Mouse (Mus musculus) left cerebral cortex, postnatal 10 days (tissue): ENCODE measurements around the gene S100b. TPM values are rescaled to one million over a fixed set of nuclear protein-coding genes. Genes with fewer than 3 reads are reported as not detected.

Source experiments
- DNase-seq, 2 experiments: peaks; one replicate each; pipeline ENCODE4 v3.0.0; 2021 to 2022; ENCODE audit warnings: low spot score in 2 of 2, mixed read lengths in 1 of 2; ENCODE audit errors: extremely low spot score in 1 of 2
- intact Hi-C: fragments of 180-260 bp; cut with DNase I; formaldehyde crosslinking; loops from one replicate; pipeline ENCODE4 v1.15.1; 2025
- microRNA-seq: library from miRNA; unstranded; fragments of <30 nt; microRNA quantifications from one replicate; pipeline ENCODE4 v1.2.0, GENCODE M21; 2022
- total RNA-seq, 2 experiments: library from RNA; stranded (reverse); gene quantifications; 2 replicates each; pipeline ENCODE4 v1.2.3; 2021

Gene S100b
- total RNA-seq, 2 experiments from 2014 or later: 39.4 to 46.9 TPM

- intact Hi-C loops: no loop called here
- peak in 1 of 2 experiments; percentile 61 for DNase-seq
Observed at GRCm38 (mm10) chr10:76257719-76258390, 4.2 kb downstream of the S100b start.

GRCm38 (mm10) chr10:76259566-76260232 lies 6.0 kb downstream of the S100b start:
- DNase-seq: no peak
- intact Hi-C loops: no loop called here

- DNase-seq: no peak
- intact Hi-C loops: no loop called here
Observed at GRCm38 (mm10) chr10:76260358-76261059, 6.9 kb downstream of the S100b start.

- intact Hi-C loops: no loop called here
- DNase-seq: no peak
Observed at GRCm38 (mm10) chr10:76261447-76261846, 7.8 kb downstream of the S100b start.

GRCm38 (mm10) chr10:76262431-76262830 lies 8.8 kb downstream of the S100b start:
- no peak for DNase-seq
- intact Hi-C loops: no loop called here

GRCm38 (mm10) chr10:76271238-76271637 lies 17.6 kb downstream of the S100b start:
- DNase-seq: no peak
- intact Hi-C loops: no loop called here

- intact Hi-C loops: no loop called here
- no peak for DNase-seq
Observed at GRCm38 (mm10) chr10:76275256-76275655, 21.6 kb downstream of the S100b start.

- no peak for DNase-seq
- intact Hi-C loops: no loop called here
Observed at GRCm38 (mm10) chr10:76278541-76279097, 25.0 kb downstream of the S100b start.

GRCm38 (mm10) chr10:76288268-76288993 lies 34.8 kb downstream of the S100b start:
- intact Hi-C loops: no loop called here
- DNase-seq: no peak

- DNase-seq: peak in 1 of 2 experiments; percentile 16
- intact Hi-C loops: no loop called here
Observed at GRCm38 (mm10) chr10:76289052-76289451, 35.4 kb downstream of the S100b start.

GRCm38 (mm10) chr10:76289936-76290671 lies 36.5 kb downstream of the S100b start:
- DNase-seq: no peak
- intact Hi-C loops: loop anchor here (10.0 kb wide), 1 partner anchor 205 kb away; no protein-coding TSS in a partner anchor

- DNase-seq: no peak
- intact Hi-C loops: loop anchor here (10.0 kb wide), 1 partner anchor 202 kb away; no protein-coding TSS in a partner anchor
Observed at GRCm38 (mm10) chr10:76293222-76293621, 39.6 kb downstream of the S100b start.

- no peak for DNase-seq
- intact Hi-C loops: no loop called here
Observed at GRCm38 (mm10) chr10:76300133-76300532, 46.5 kb downstream of the S100b start.

GRCm38 (mm10) chr10:76306738-76307137 lies 53.1 kb downstream of the S100b start:
- intact Hi-C loops: no loop called here
- no peak for DNase-seq

Small RNA genes within 50 kb of the gene (microRNA-seq; reads per million reads assigned to microRNA genes)
- gene Mir678: not detected

Other genes with a start within 250 kb of the S100b start
- gene Zfp280b, start 221.2 kb upstream of the S100b start, total RNA-seq: 1 to 10 TPM; 7.9 to 9.2 TPM
- not detected for gene Slc5a4b, start 142.9 kb upstream of the S100b start, total RNA-seq
- under 1 TPM in 1 of 2 experiments, not detected in 1; 0.26 TPM for gene Slc5a4a, start 106.4 kb upstream of the S100b start, total RNA-seq
- gene Prmt2, start 16.0 kb upstream of the S100b start, total RNA-seq: 10 to 100 TPM; 74.7 to 79.4 TPM
- gene Dip2a, start 91.4 kb downstream of the S100b start, total RNA-seq: 10 to 100 TPM; 62.9 to 64.1 TPM
- gene AC141477.1, start 186.6 kb downstream of the S100b start, total RNA-seq: not detected
- gene Pcnt, start 188.9 kb downstream of the S100b start, total RNA-seq: 10 to 100 TPM; 14.2 to 14.3 TPM
- not detected for gene 2610028H24Rik, start 195.2 kb downstream of the S100b start, total RNA-seq
- 10 to 100 TPM; 45.5 TPM for gene Mcm3ap, start 215.1 kb downstream of the S100b start, total RNA-seq
- gene Ybey, start 215.3 kb downstream of the S100b start, total RNA-seq: 1 to 10 TPM; 3.3 to 3.9 TPM